Mouse (Mus musculus): ENCODE data around the gene Alkbh6. TPM values are rescaled to one million over a fixed set of nuclear protein-coding genes. Genes with fewer than 3 reads are reported as not detected.

Gene Alkbh6
- total RNA-seq, 2 experiments from 2014 or later, result 18.3 to 18.4 TPM

GRCm38 (mm10) chr7:30363344-30363738 lies 54.8 kb downstream of the Alkbh6 start:
- no peak for DNase-seq
- intact Hi-C loops (cut with DNase I), result no loop called here

Other genes with a start within 250 kb of the Alkbh6 start
- gene Zfp82, start 235.8 kb upstream of the Alkbh6 start, total RNA-seq (2021), result 1 to 10 TPM; 1.4 to 1.7 TPM
- not detected for gene Gm26920, start 218.3 kb upstream of the Alkbh6 start, total RNA-seq (2021)
- gene Zfp566, start 218.2 kb upstream of the Alkbh6 start, total RNA-seq (2021), result 1 to 10 TPM; 1.8 to 2.9 TPM
- gene Zfp260, start 213.9 kb upstream of the Alkbh6 start, total RNA-seq (2021), result 10 to 100 TPM; 25.9 to 28.9 TPM
- under 1 TPM; 0.59 to 0.99 TPM for gene Zfp382, start 186.8 kb upstream of the Alkbh6 start, total RNA-seq (2021)
- 10 to 100 TPM; 19.2 to 23.6 TPM for gene Zfp146, start 139.0 kb upstream of the Alkbh6 start, total RNA-seq (2021)
- 1,000 to 10,000 TPM in 1 of 2 experiments, 100 to 1,000 TPM in 1; 976 to 1,017 TPM for gene Cox7a1, start 124.6 kb upstream of the Alkbh6 start, total RNA-seq (2021)
- gene Capns1, start 109.9 kb upstream of the Alkbh6 start, total RNA-seq (2021), result 100 to 1,000 TPM; 188 to 196 TPM
- gene Polr2i, start 76.8 kb upstream of the Alkbh6 start, total RNA-seq (2021), result 10 to 100 TPM; 53.9 to 58.8 TPM
- 10 to 100 TPM; 29.9 to 30.0 TPM for gene Tbcb, start 76.4 kb upstream of the Alkbh6 start, total RNA-seq (2021)
- gene Ovol3, start 73.0 kb upstream of the Alkbh6 start, total RNA-seq (2021), result not detected
- gene Thap8, start 28.6 kb upstream of the Alkbh6 start, total RNA-seq (2021), result under 1 TPM in 1 of 2 experiments, not detected in 1; 0.25 TPM
- 1 to 10 TPM; 2.2 to 2.7 TPM for gene Wdr62, start 28.3 kb upstream of the Alkbh6 start, total RNA-seq (2021)
- gene Clip3, start 17.0 kb upstream of the Alkbh6 start, total RNA-seq (2021), result 1 to 10 TPM; 4.5 to 5.6 TPM
- 1 to 10 TPM in 1 of 2 experiments, not detected in 1; 1.9 TPM for gene Syne4, start 6.1 kb downstream of the Alkbh6 start, total RNA-seq (2021)
- under 1 TPM; 0.48 to 0.72 TPM for gene E130208F15Rik, start 13.0 kb downstream of the Alkbh6 start, total RNA-seq (2021)
- gene Sdhaf1, start 15.2 kb downstream of the Alkbh6 start, total RNA-seq (2021), result 1 to 10 TPM; 6.9 to 7.3 TPM
- gene Lrfn3, start 54.1 kb downstream of the Alkbh6 start, total RNA-seq (2021), result 1 to 10 TPM; 2.9 to 3.2 TPM
- gene Tyrobp, start 105.0 kb downstream of the Alkbh6 start, total RNA-seq (2021), result 1 to 10 TPM; 2.9 to 5.7 TPM
- gene Hcst, start 111.1 kb downstream of the Alkbh6 start, total RNA-seq (2021), result under 1 TPM in 1 of 2 experiments, not detected in 1; 0.86 TPM
- under 1 TPM; 0.12 to 0.20 TPM for gene Nfkbid, start 113.0 kb downstream of the Alkbh6 start, total RNA-seq (2021)
- 1 to 10 TPM in 1 of 2 experiments, under 1 TPM in 1; 0.62 to 1.0 TPM for gene Aplp1, start 136.8 kb downstream of the Alkbh6 start, total RNA-seq (2021)
- not detected for gene Kirrel2, start 149.0 kb downstream of the Alkbh6 start, total RNA-seq (2021)
- gene Nphs1, start 149.6 kb downstream of the Alkbh6 start, total RNA-seq (2021), result not detected
- gene Prodh2, start 184.9 kb downstream of the Alkbh6 start, total RNA-seq (2021), result not detected
- gene Arhgap33, start 226.3 kb downstream of the Alkbh6 start, total RNA-seq (2021), result 1 to 10 TPM in 1 of 2 experiments, under 1 TPM in 1; 0.49 to 1.0 TPM
- gene Hspb6, start 243.5 kb downstream of the Alkbh6 start, total RNA-seq (2021), result 1,000 to 10,000 TPM; 1,132 to 1,502 TPM
- gene Proser3, start 243.6 kb downstream of the Alkbh6 start, total RNA-seq (2021), result 1 to 10 TPM; 3.3 to 8.2 TPM